In genomic region chr10:75939481-75940234, GRCm38 (mm10) we compare ENCODE assay signal across 14 mouse cellular contexts. TPM values are rescaled to one million over a fixed set of nuclear protein-coding genes. Genes with fewer than 3 reads are reported as not detected.
DNase-seq lines count a peak whose midpoint lies in the region; ATAC-seq and TF ChIP-seq lines count a peak whose summit lies in the region.
"Had no signal": no experiment of that assay in that cellular context is flagged by ENCODE, and none has a peak within 500 bp of the region (broad histone marks: within the 10 kb centered on the region; RNA-seq: fewer than 3 reads in every experiment).

No protein-coding gene starts in this region.

- WGBS in heart, embryonic 10.5 days, result 33% methylated on average over 9 of the region's 9 CpGs
- 36% methylated on average over 9 of the region's 9 CpGs for WGBS in bone marrow, adult 2 months
- 27% methylated on average over 9 of the region's 9 CpGs for WGBS in liver, embryonic 15.5 days (ENCODE audit: insufficient replicate concordance)

- H3K4me3 ChIP-seq in heart, embryonic 10.5 days, result no peak overlapping the region; the same call in 1 of the 2 replicates
- peak overlapping the region; percentile 66 for H3K4me3 ChIP-seq in E14TG2a.4 (replicated peaks; ENCODE audit: low read length)
- H3K4me3 ChIP-seq in bone marrow, adult 2 months (replicated peaks; ENCODE audit: control insufficient read depth, low read depth, low read length), result peak overlapping the region; percentile 75
- peak overlapping the region; percentile 71 for H3K4me3 ChIP-seq in liver, embryonic 15.5 days (replicated peaks)
- H3K4me3 ChIP-seq: hindbrain, embryonic 15.5 days; limb, embryonic 13.5 days had no signal

- peak overlapping the region; percentile 52; the same call in 1 of the 2 replicates for H3K27ac ChIP-seq in heart, embryonic 10.5 days
- peak overlapping the region; percentile 54 for H3K27ac ChIP-seq in bone marrow, adult 2 months (ENCODE audit: control insufficient read depth, insufficient read depth, low read depth, low read length, poor library complexity)
- peak overlapping the region; percentile 93 for H3K27ac ChIP-seq in liver, embryonic 15.5 days (replicated peaks)
- H3K27ac ChIP-seq: hindbrain, embryonic 15.5 days; limb, embryonic 13.5 days had no signal

- no peaks in the 10 kb centered on the region for H3K9me3 ChIP-seq in heart, embryonic 10.5 days
- H3K9me3 ChIP-seq in E14TG2a.4 (ENCODE audit: low read length), result no peaks in the 10 kb centered on the region
- no peaks in the 10 kb centered on the region for H3K9me3 ChIP-seq in liver, embryonic 15.5 days (replicated peaks)
- H3K9me3 ChIP-seq: hindbrain, embryonic 15.5 days; limb, embryonic 13.5 days had no signal

- 0 out of 2 replicates have a peak, but pooled peaks cover 2% of the 10 kb centered on the region for H3K36me3 ChIP-seq in heart, embryonic 10.5 days
- peaks cover 36% of the 10 kb centered on the region for H3K36me3 ChIP-seq in E14TG2a.4 (ENCODE audit: insufficient read depth, low read length)
- H3K36me3 ChIP-seq in liver, embryonic 15.5 days (replicated peaks), result peaks cover 15% of the 10 kb centered on the region
- H3K36me3 ChIP-seq: hindbrain, embryonic 15.5 days; limb, embryonic 13.5 days had no signal

- peaks cover 28% of the 10 kb centered on the region for H3K27me3 ChIP-seq in heart, embryonic 10.5 days (ENCODE audit: insufficient read depth, poor library complexity, severe bottlenecking)
- no peaks in the 10 kb centered on the region for H3K27me3 ChIP-seq in E14TG2a.4 (ENCODE audit: insufficient read depth, low read length)
- H3K27me3 ChIP-seq in liver, embryonic 15.5 days, result peaks cover 6% of the 10 kb centered on the region

- H3K9ac ChIP-seq in liver, embryonic 15.5 days, result peak overlapping the region; percentile 77
- H3K9ac ChIP-seq: hindbrain, embryonic 15.5 days; limb, embryonic 13.5 days had no signal

- DNase-seq in heart, embryonic 10.5 days (ENCODE audit: low spot score), result peak; percentile 82
- no peak for DNase-seq in heart, adult 18-20 months
- no peak for DNase-seq in urinary bladder, postnatal 14 days (ENCODE audit: low spot score)
- no peak for DNase-seq in kidney, adult 18-20 months
- DNase-seq in ovary, adult 18-20 months (ENCODE audit: low spot score), result no peak
- DNase-seq: gastrocnemius, postnatal 10 days; thymus, adult 2 months had no signal

- ATAC-seq in liver, embryonic 15.5 days (ENCODE audit: insufficient read depth), result peak; percentile 75
- ATAC-seq: midbrain, embryonic 16.5 days had no signal

- no peak for TF ChIP-seq CTCF in E14TG2a.4 (conservative IDR thresholded peaks at IDR 0.05; ENCODE audit: low read length)
- TF ChIP-seq CTCF in bone marrow, adult 2 months (IDR thresholded peaks at IDR 0.05; ENCODE audit: control insufficient read depth, insufficient read depth, low read length), result no peak

- H3K4me1 ChIP-seq in heart, embryonic 10.5 days, result peaks cover 48% of the 10 kb centered on the region
- H3K4me1 ChIP-seq in E14TG2a.4 (replicated peaks; ENCODE audit: low read depth, low read length), result peaks cover 77% of the 10 kb centered on the region
- peaks cover 2% of the 10 kb centered on the region for H3K4me1 ChIP-seq in bone marrow, adult 2 months (ENCODE audit: control insufficient read depth, insufficient read depth, low read length)
- H3K4me1 ChIP-seq in liver, embryonic 15.5 days (replicated peaks), result peaks cover 67% of the 10 kb centered on the region

- peak overlapping the region; percentile 97 for H3K4me2 ChIP-seq in liver, embryonic 15.5 days
- H3K4me2 ChIP-seq: hindbrain, embryonic 15.5 days; limb, embryonic 13.5 days had no signal

- TF ChIP-seq POLR2A in bone marrow, adult 2 months (IDR thresholded peaks at IDR 0.05; ENCODE audit: borderline replicate concordance, control insufficient read depth, low read depth, low read length), result no peak

RNA-seq across cellular contexts. Expression of gene Gm867, which starts 0.8 kb away (rescaled TPM):
- 0.39 and 0.76 TPM in 2 replicates for polyA plus RNA-seq in heart, embryonic 10.5 days (2016; fragmentation: Nextera tagmentation; extraction: Ambion mirVana)
- not detected for total RNA-seq in heart, adult 18-20 months (2021)
- 35.4 and 49.8 TPM in 2 replicates for polyA plus RNA-seq in bone marrow, adult 2 months (2011; ENCODE audit: insufficient read depth, insufficient read length, low replicate concordance, missing spikeins)
- 25.1 and 27.1 TPM in 2 replicates for polyA plus RNA-seq in liver, embryonic 15.5 days (2015; fragmentation: Nextera tagmentation; extraction: Ambion mirVana)
- polyA plus RNA-seq: limb, embryonic 13.5 days had no signal

RNA-seq across cellular contexts. Expression of gene Vpreb3, which starts 3.2 kb away (rescaled TPM):
- 0.74 and 0.83 TPM in 2 replicates for polyA plus RNA-seq in heart, embryonic 10.5 days (2016; fragmentation: Nextera tagmentation; extraction: Ambion mirVana)
- total RNA-seq in heart, adult 18-20 months (2021), result under 1 TPM in 1 of 2 experiments, not detected in 1; 0.82 TPM
- polyA plus RNA-seq in bone marrow, adult 2 months (2011; ENCODE audit: insufficient read depth, insufficient read length, low replicate concordance, missing spikeins), result 41.8 and 84.9 TPM in 2 replicates
- polyA plus RNA-seq in liver, embryonic 15.5 days (2015; fragmentation: Nextera tagmentation; extraction: Ambion mirVana), result 6.4 and 9.1 TPM in 2 replicates
- polyA plus RNA-seq: embryonic facial prominence, embryonic 11.5 days had no signal

RNA-seq across cellular contexts. Expression of gene Mmp11, which starts 3.4 kb away (rescaled TPM):
- 19.4 and 39.0 TPM in 2 replicates for polyA plus RNA-seq in heart, embryonic 10.5 days (2016; fragmentation: Nextera tagmentation; extraction: Ambion mirVana)
- 1 to 10 TPM; 5.0 to 5.2 TPM for total RNA-seq in heart, adult 18-20 months (2021)
- polyA plus RNA-seq in bone marrow, adult 2 months (2011; ENCODE audit: insufficient read depth, insufficient read length, low replicate concordance, missing spikeins), result 3.4 and 4.6 TPM in 2 replicates
- 2.4 and 3.1 TPM in 2 replicates for polyA plus RNA-seq in liver, embryonic 15.5 days (2015; fragmentation: Nextera tagmentation; extraction: Ambion mirVana)

RNA-seq across cellular contexts. Expression of gene Chchd10, which starts 6.7 kb away (rescaled TPM):
- 333 and 524 TPM in 2 replicates for polyA plus RNA-seq in heart, embryonic 10.5 days (2016; fragmentation: Nextera tagmentation; extraction: Ambion mirVana)
- 1,000 to 10,000 TPM; 1,749 to 1,983 TPM for total RNA-seq in heart, adult 18-20 months (2021)
- polyA plus RNA-seq in bone marrow, adult 2 months (2011; ENCODE audit: insufficient read depth, insufficient read length, low replicate concordance, missing spikeins), result 78.1 and 103 TPM in 2 replicates
- polyA plus RNA-seq in liver, embryonic 15.5 days (2015; fragmentation: Nextera tagmentation; extraction: Ambion mirVana), result 117 and 142 TPM in 2 replicates

RNA-seq across cellular contexts. Expression of gene Gm5134, which starts 14.7 kb away (rescaled TPM):
- polyA plus RNA-seq in heart, embryonic 10.5 days (2016; fragmentation: Nextera tagmentation; extraction: Ambion mirVana), result 0.12 TPM in 1 of 2 replicates, not detected in the other
- not detected for total RNA-seq in heart, adult 18-20 months (2021)
- not detected in 2 replicates for polyA plus RNA-seq in bone marrow, adult 2 months (2011; ENCODE audit: insufficient read depth, insufficient read length, low replicate concordance, missing spikeins)
- 0.23 TPM in 1 of 2 replicates, not detected in the other for polyA plus RNA-seq in liver, embryonic 15.5 days (2015; fragmentation: Nextera tagmentation; extraction: Ambion mirVana)
- total RNA-seq: gastrocnemius, postnatal 10 days had no signal
- polyA plus RNA-seq: embryonic facial prominence, embryonic 11.5 days; hindbrain, embryonic 15.5 days; midbrain, embryonic 16.5 days had no signal

Comparison
In these comparisons a context has a peak if more than half of its experiments do, and no peak if none do; other contexts are left out.
1. RNA of gene Gm867, which starts 0.8 kb away (polyA plus RNA-seq): 35.4 to 49.8 TPM in bone marrow, adult 2 months and 25.1 to 27.1 TPM in liver, embryonic 15.5 days; 0.39 to 0.76 TPM in heart, embryonic 10.5 days; every median in the first group is over 10 times any median in the second.
2. Peak in every context shown above with its lines, with median percentiles within 50 percentile points of each other: H3K27ac ChIP-seq.